Mouse (Mus musculus) lung, adult 2 months (tissue): ENCODE measurements at regions not wholly inside any gene's neighbourhood (a gene's known extent, or its start where the extent isn't known, plus 50 kb on each side); places are given as distances from the start of the nearest gene placed in this dataset.

Experiments used
- CTCF ChIP-seq: fragments of 200-500 bp; IDR thresholded peaks from 2 replicates; pipeline ENCODE4 v1.5.1; 2011; ENCODE audit warnings: mild to moderate bottlenecking, low read length, control low read depth; ENCODE audit not compliant: insufficient read depth
- POLR2A ChIP-seq: fragments of 200-500 bp; IDR thresholded peaks from 2 replicates; pipeline ENCODE4 v1.6.1; 2011; ENCODE audit warnings: low read depth, mild to moderate bottlenecking, control low read depth, low read length, borderline replicate concordance; ENCODE audit errors: extremely low read depth

- TF ChIP-seq CTCF: no peak
- no peak for TF ChIP-seq POLR2A
Observed at GRCm38 (mm10) chr12:12588771-12589370, 326.9 kb downstream of the Fam49a start.
